Comparison of ENCODE assay signal across 20 mouse cellular contexts in genomic region chr8:116542842-116543241, GRCm38 (mm10). TPM values are rescaled to one million over a fixed set of nuclear protein-coding genes. Genes with fewer than 3 reads are reported as not detected.
DNase-seq lines count a peak whose midpoint lies in the region; ATAC-seq lines count a peak whose summit lies in the region.
"Had no signal": no experiment of that assay in that cellular context is flagged by ENCODE, and none has a peak within 500 bp of the region (broad histone marks: within the 10 kb centered on the region; RNA-seq: fewer than 3 reads in every experiment).

No protein-coding gene starts in this region.

- DNase-seq in cerebellum, postnatal 4 days (ENCODE audit: low spot score in 2 of 2), result no peak
- DNase-seq in cerebellum, adult 8-10 months, result peak; percentile 84
- peak; percentile 44 for DNase-seq in gastrocnemius, postnatal 10 days
- DNase-seq in heart, postnatal 36 days, result peak; percentile 38 to 43
- no peak for DNase-seq in hindbrain, embryonic 10.5 days (ENCODE audit: low spot score)
- DNase-seq in T-cell, adult 2 months (ENCODE audit: low spot score), result no peak
- DNase-seq: layer of hippocampus, adult 9-11 months; liver, embryonic 13.5 days; lung, postnatal 10 days; thymus, postnatal 25 days had no signal

- peak; percentile 88 for ATAC-seq in cerebellum, adult (ENCODE audit: insufficient number of reproducible peaks, low FRiP score, low TSS enrichment)
- ATAC-seq in neural tube, embryonic 15.5 days (ENCODE audit: low FRiP score), result no peak

- H3K4me1 ChIP-seq in hindbrain, embryonic 10.5 days (replicated peaks), result no peaks in the 10 kb centered on the region
- no peaks in the 10 kb centered on the region for H3K4me1 ChIP-seq in neural tube, embryonic 15.5 days
- H3K4me1 ChIP-seq: embryonic facial prominence, embryonic 15.5 days; heart, embryonic 15.5 days; liver, embryonic 13.5 days; neural tube, embryonic 13.5 days had no signal

- H3K9ac ChIP-seq in neural tube, embryonic 15.5 days (replicated peaks), result no peak overlapping the region
- H3K9ac ChIP-seq: embryonic facial prominence, embryonic 15.5 days; heart, embryonic 15.5 days; liver, embryonic 13.5 days; neural tube, embryonic 13.5 days had no signal

- H3K27ac ChIP-seq in hindbrain, embryonic 10.5 days, result no peak overlapping the region
- no peak overlapping the region for H3K27ac ChIP-seq in neural tube, embryonic 15.5 days (replicated peaks)
- H3K27ac ChIP-seq: embryonic facial prominence, embryonic 15.5 days; heart, embryonic 15.5 days; kidney, postnatal 0 days; liver, embryonic 13.5 days; neural tube, embryonic 13.5 days; stomach, postnatal 0 days had no signal

- intact Hi-C loops in heart, postnatal 36 days (cut with DNase I), result no loop called here

- no peak overlapping the region for H3K4me3 ChIP-seq in hindbrain, embryonic 10.5 days
- H3K4me3 ChIP-seq in neural tube, embryonic 15.5 days (replicated peaks), result no peak overlapping the region
- H3K4me3 ChIP-seq: embryonic facial prominence, embryonic 15.5 days; heart, embryonic 15.5 days; liver, embryonic 13.5 days; neural tube, embryonic 13.5 days had no signal

- no peaks in the 10 kb centered on the region for H3K9me3 ChIP-seq in hindbrain, embryonic 10.5 days
- no peaks in the 10 kb centered on the region for H3K9me3 ChIP-seq in neural tube, embryonic 15.5 days (replicated peaks)
- H3K9me3 ChIP-seq: embryonic facial prominence, embryonic 15.5 days; heart, embryonic 15.5 days; liver, embryonic 13.5 days; neural tube, embryonic 13.5 days had no signal

- no peaks in the 10 kb centered on the region for H3K36me3 ChIP-seq in hindbrain, embryonic 10.5 days
- no peaks in the 10 kb centered on the region for H3K36me3 ChIP-seq in neural tube, embryonic 15.5 days
- H3K36me3 ChIP-seq: embryonic facial prominence, embryonic 15.5 days; heart, embryonic 15.5 days; liver, embryonic 13.5 days; neural tube, embryonic 13.5 days had no signal

- WGBS in hindbrain, embryonic 10.5 days, result 87% methylated on average over 5 of the region's 5 CpGs
- WGBS in neural tube, embryonic 15.5 days, result 93% methylated on average over 5 of the region's 5 CpGs

- H3K4me2 ChIP-seq in neural tube, embryonic 15.5 days, result no peak overlapping the region
- H3K4me2 ChIP-seq: embryonic facial prominence, embryonic 15.5 days; heart, embryonic 15.5 days; liver, embryonic 13.5 days; neural tube, embryonic 13.5 days had no signal

- H3K27me3 ChIP-seq in hindbrain, embryonic 10.5 days (ENCODE audit: insufficient read depth, poor library complexity, severe bottlenecking), result no peaks in the 10 kb centered on the region
- H3K27me3 ChIP-seq in neural tube, embryonic 15.5 days (replicated peaks), result no peaks in the 10 kb centered on the region
- H3K27me3 ChIP-seq: embryonic facial prominence, embryonic 15.5 days; heart, embryonic 15.5 days; liver, embryonic 13.5 days; neural tube, embryonic 13.5 days had no signal

RNA-seq across cellular contexts. Expression of gene Dynlrb2, which starts 38.1 kb away (rescaled TPM):
- not detected for total RNA-seq in gastrocnemius, postnatal 10 days (2021)
- not detected for total RNA-seq in heart, postnatal 36 days (2021)
- polyA plus RNA-seq in hindbrain, embryonic 10.5 days (2016; fragmentation: Nextera tagmentation; extraction: Ambion mirVana), result 9.7 and 30.5 TPM in 2 replicates
- 5.8 and 7.0 TPM in 2 replicates for polyA plus RNA-seq in neural tube, embryonic 15.5 days (2015; fragmentation: Nextera tagmentation; extraction: Ambion mirVana)
- total RNA-seq: adrenal gland, adult 18-20 months; megakaryocyte-erythroid progenitor cell, adult 5-6 weeks had no signal
- polyA plus RNA-seq: liver, embryonic 13.5 days; spleen, adult 2 months had no signal

Comparison
In these comparisons a context has a peak if more than half of its experiments do, and no peak if none do; other contexts are left out.
1. DNase-seq: peak in cerebellum, adult 8-10 months (single experiment), gastrocnemius, postnatal 10 days (single experiment) and heart, postnatal 36 days (2 of 2); none in cerebellum, postnatal 4 days (0 of 2), hindbrain, embryonic 10.5 days (single experiment) and T-cell, adult 2 months (single experiment).